Mouse (Mus musculus) myocyte (in vitro differentiated cells): ENCODE measurements around the gene Terf2. TPM values are rescaled to one million over a fixed set of nuclear protein-coding genes. Genes with fewer than 3 reads are reported as not detected.
A peak's percentile ranks its signal among the peaks of the same experiment; 100 is the strongest.

Experiments
- H3K27me3 ChIP-seq: one replicate; pipeline ENCODE4 v1.6.1; 2011; ENCODE audit not compliant: control insufficient read depth, insufficient read depth, insufficient read length
- H3K36me3 ChIP-seq: one replicate; pipeline ENCODE4 v1.6.1; 2011; ENCODE audit not compliant: control insufficient read depth, insufficient read depth
- H3K4me2 ChIP-seq: one replicate; pipeline ENCODE4 v1.6.1; 2011; ENCODE audit warnings: low read depth, control low read depth
- H3K4me3 ChIP-seq: one replicate; pipeline ENCODE4 v1.5.1; 2011; ENCODE audit warnings: mild to moderate bottlenecking, control low read depth, moderate library complexity
- H3K79me2 ChIP-seq: one replicate; pipeline ENCODE4 v1.6.1; 2011; ENCODE audit not compliant: control insufficient read depth, insufficient read depth
- H3ac ChIP-seq: one replicate; pipeline ENCODE4 v1.6.1; 2011; ENCODE audit not compliant: control insufficient read depth, insufficient read length
- CEBPB ChIP-seq: IDR thresholded peaks from 2 replicates; pipeline ENCODE4 v1.6.1; 2011; ENCODE audit warnings: mild to moderate bottlenecking, moderate library complexity; ENCODE audit not compliant: poor library complexity, insufficient read depth, severe bottlenecking
- E2F4 ChIP-seq: IDR thresholded peaks from one replicate; pipeline ENCODE4 v1.6.1; 2011; ENCODE audit warnings: mild to moderate bottlenecking, control low read depth, moderate library complexity; ENCODE audit not compliant: insufficient read depth
- MAX ChIP-seq: IDR thresholded peaks from one replicate; pipeline ENCODE4 v1.6.1; 2011; ENCODE audit warnings: low read depth, mild to moderate bottlenecking, control low read depth
- MYOD1 ChIP-seq, 3 experiments: IDR thresholded peaks; one replicate each; pipeline ENCODE4 v1.6.1; 2011; ENCODE audit warnings: control low read depth in 2 of 3, low read depth in 2 of 3, mild to moderate bottlenecking in 2 of 3, moderate library complexity in 1 of 3; ENCODE audit not compliant: insufficient read length in 2 of 3, control insufficient read depth in 1 of 3
- MYOG ChIP-seq, 3 experiments: IDR thresholded peaks; one replicate each; pipeline ENCODE4 v1.6.1; 2011; ENCODE audit warnings: control low read depth in 2 of 3, low read depth in 2 of 3, mild to moderate bottlenecking in 2 of 3; ENCODE audit not compliant: insufficient read length in 2 of 3, control insufficient read depth in 1 of 3, insufficient read depth in 1 of 3
- POLR2A ChIP-seq: IDR thresholded peaks from one replicate; pipeline ENCODE4 v1.6.1; 2011; ENCODE audit warnings: low read depth, mild to moderate bottlenecking, control low read depth, moderate library complexity; ENCODE audit not compliant: insufficient read length
- POLR2AphosphoS2 ChIP-seq: IDR thresholded peaks from one replicate; pipeline ENCODE4 v1.6.1; 2011; ENCODE audit warnings: low read depth, control low read depth; ENCODE audit not compliant: insufficient read length
- REST ChIP-seq: IDR thresholded peaks from one replicate; pipeline ENCODE4 v1.6.1; 2011; ENCODE audit warnings: mild to moderate bottlenecking, control low read depth, moderate library complexity; ENCODE audit not compliant: insufficient read depth, insufficient read length
- SRF ChIP-seq: IDR thresholded peaks from one replicate; pipeline ENCODE4 v1.6.1; 2011; ENCODE audit warnings: low read depth; ENCODE audit not compliant: control insufficient read depth, insufficient read length
- TCF12 ChIP-seq: IDR thresholded peaks from one replicate; pipeline ENCODE4 v1.6.1; 2011; ENCODE audit warnings: mild to moderate bottlenecking, control low read depth; ENCODE audit not compliant: poor library complexity, insufficient read depth, severe bottlenecking
- TCF3 ChIP-seq: IDR thresholded peaks from one replicate; pipeline ENCODE4 v1.6.1; 2011; ENCODE audit warnings: low read depth, control low read depth; ENCODE audit not compliant: insufficient read length
- USF1 ChIP-seq: IDR thresholded peaks from one replicate; pipeline ENCODE4 v1.6.1; 2011; ENCODE audit warnings: low read depth, mild to moderate bottlenecking, control low read depth, moderate library complexity
- polyA plus RNA-seq: library from polyadenylated mRNA; unstranded; fragments of >200 nt; fragmentation: generic; extraction: Trizol; gene quantifications from one replicate; pipeline ENCODE4 v1.2.1, GENCODE M21; 2012; ENCODE audit warnings: missing spikeins

The Terf2 gene
- polyA plus RNA-seq, 1 experiment = 14.7 TPM

DNA sequence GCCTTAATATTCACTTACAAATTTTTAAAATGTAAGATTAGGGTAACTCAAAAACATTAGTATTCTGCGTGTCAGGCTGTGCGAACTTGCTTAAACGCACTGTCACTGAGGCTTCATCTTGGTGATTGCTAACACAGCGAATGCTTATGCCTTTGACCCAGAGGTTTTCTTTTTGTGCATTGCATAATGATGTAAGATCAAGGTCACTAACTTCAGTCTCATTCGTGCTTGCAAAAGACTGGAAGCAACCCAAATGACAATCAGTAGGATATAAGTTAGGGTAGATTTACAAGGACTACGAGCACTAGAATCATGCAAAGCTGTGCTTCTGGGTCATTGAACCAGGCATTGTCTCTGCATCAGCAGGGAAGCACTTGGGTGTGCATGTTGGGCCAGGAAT, 41.2 kb upstream of the Terf2 start:
- TF ChIP-seq TCF3 = no peak
- no peak for TF ChIP-seq MYOG (IDR thresholded peaks at IDR 0.05; ENCODE audit: control insufficient read depth in 1 of 3, insufficient read depth in 1 of 3, insufficient read length in 2 of 3, low read depth in 2 of 3)
- no peak for TF ChIP-seq REST
- no peak for TF ChIP-seq CEBPB
- no peak for TF ChIP-seq POLR2AphosphoS2
- TF ChIP-seq MYOD1 (IDR thresholded peaks at IDR 0.05; ENCODE audit: control insufficient read depth in 1 of 3, insufficient read length in 2 of 3, low read depth in 2 of 3) = no peak
- no peak for TF ChIP-seq POLR2A
- TF ChIP-seq E2F4 = no peak
- no peak for TF ChIP-seq TCF12
- TF ChIP-seq MAX = no peak
- TF ChIP-seq SRF = no peak
- TF ChIP-seq USF1 = no peak
- Histone ChIP-seq H3K4me2 (no peak overlapping the region), H3ac (no peak overlapping the region), H3K27me3 (no peaks in the 10 kb centered on the region), H3K79me2 (no peaks in the 10 kb centered on the region), H3K36me3 (no peaks in the 10 kb centered on the region), H3K4me3 (no peak overlapping the region)

DNA sequence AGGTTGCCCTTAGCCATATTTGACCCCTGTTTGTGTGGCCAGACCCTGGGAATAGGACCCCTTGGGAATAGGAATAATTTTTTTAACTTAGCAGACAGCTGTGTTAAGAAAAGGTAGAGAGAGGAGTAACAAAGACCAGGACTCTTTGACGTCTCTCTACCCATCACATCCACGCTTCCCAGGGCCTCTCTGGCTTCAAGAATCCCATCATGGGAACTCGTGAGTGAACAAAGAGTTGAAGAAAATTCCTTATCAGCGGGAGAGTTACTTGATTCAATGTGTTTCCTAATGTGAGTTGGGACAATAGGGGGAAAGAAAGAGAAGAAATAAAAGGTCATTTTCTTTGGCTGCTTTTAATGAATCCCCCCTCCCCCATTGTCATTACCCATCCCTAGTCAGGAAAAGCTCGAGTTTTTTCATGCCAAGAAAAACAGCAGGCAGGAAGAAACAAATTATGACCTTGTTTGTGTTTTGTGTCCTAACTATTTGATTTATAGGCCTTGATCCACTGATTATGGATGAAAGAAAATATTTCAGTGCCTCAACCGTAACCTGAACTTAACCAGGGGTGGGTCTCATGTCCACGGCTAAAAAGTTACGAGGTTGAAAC, 39.8 kb upstream of the Terf2 start:
- H3K4me2 ChIP-seq = no peak overlapping the region
- no peak for TF ChIP-seq MYOD1 (IDR thresholded peaks at IDR 0.05; ENCODE audit: control insufficient read depth in 1 of 3, insufficient read length in 2 of 3, low read depth in 2 of 3)
- TF ChIP-seq SRF = no peak
- TF ChIP-seq TCF3 = no peak
- TF ChIP-seq MYOG (IDR thresholded peaks at IDR 0.05; ENCODE audit: control insufficient read depth in 1 of 3, insufficient read depth in 1 of 3, insufficient read length in 2 of 3, low read depth in 2 of 3) = no peak
- no peak for TF ChIP-seq POLR2A
- no peak for TF ChIP-seq CEBPB
- TF ChIP-seq E2F4 = no peak
- no peak for TF ChIP-seq USF1
- TF ChIP-seq REST = no peak
- TF ChIP-seq POLR2AphosphoS2 = no peak
- no peak for TF ChIP-seq TCF12
- no peak for TF ChIP-seq MAX
- H3K27me3 ChIP-seq = no peaks in the 10 kb centered on the region
- H3ac ChIP-seq = no peak overlapping the region
- H3K4me3 ChIP-seq = no peak overlapping the region
- no peaks in the 10 kb centered on the region for H3K79me2 ChIP-seq
- no peaks in the 10 kb centered on the region for H3K36me3 ChIP-seq

DNA sequence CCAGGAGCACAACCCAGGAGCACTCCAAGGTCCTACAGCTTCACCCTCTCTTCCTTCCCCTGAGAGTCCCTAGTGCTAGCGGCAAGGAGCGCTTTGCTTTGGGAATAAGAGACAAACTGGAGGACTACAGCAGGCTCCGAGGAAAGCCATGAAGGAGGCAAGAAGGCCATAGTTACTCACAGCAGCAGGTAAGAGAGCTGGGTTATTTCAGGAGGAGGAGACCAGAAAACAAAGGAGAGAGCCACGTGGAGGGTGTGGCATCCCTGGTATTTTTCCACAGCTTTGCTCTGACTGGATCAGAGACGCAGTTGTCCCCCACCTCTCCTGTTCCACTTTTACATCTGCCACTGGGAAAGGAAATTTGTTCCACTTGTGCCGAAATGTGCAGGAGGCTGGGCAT, 37.5 kb upstream of the Terf2 start:
- TF ChIP-seq TCF12 (no peak), CEBPB (no peak), E2F4 (no peak), MYOD1 (IDR thresholded peaks at IDR 0.05; ENCODE audit: control insufficient read depth in 1 of 3, insufficient read length in 2 of 3, low read depth in 2 of 3) (no peak), USF1 (peak; percentile 75)
- no peaks in the 10 kb centered on the region for H3K79me2 ChIP-seq

GRCm38 (mm10) chr8:107132581-107133491, 36.5 kb upstream of the Terf2 start:
- Histone ChIP-seq H3K27me3 (no peaks in the 10 kb centered on the region), H3K36me3 (no peaks in the 10 kb centered on the region), H3K4me3 (no peak overlapping the region), H3K79me2 (no peaks in the 10 kb centered on the region), H3K4me2 (peak overlapping the region; percentile 68), H3ac (no peak overlapping the region)
- peak in 1 of 3 experiments; percentile 43 for TF ChIP-seq MYOG (IDR thresholded peaks at IDR 0.05; ENCODE audit: control insufficient read depth in 1 of 3, insufficient read depth in 1 of 3, insufficient read length in 2 of 3, low read depth in 2 of 3)
- TF ChIP-seq POLR2AphosphoS2 = no peak
- no peak for TF ChIP-seq SRF
- TF ChIP-seq REST = no peak
- no peak for TF ChIP-seq E2F4
- no peak for TF ChIP-seq POLR2A
- TF ChIP-seq MYOD1 (IDR thresholded peaks at IDR 0.05; ENCODE audit: control insufficient read depth in 1 of 3, insufficient read length in 2 of 3, low read depth in 2 of 3) = peak in 2 of 3 experiments; percentile 18 to 55
- TF ChIP-seq MAX = no peak
- no peak for TF ChIP-seq CEBPB
- TF ChIP-seq USF1 = no peak
- no peak for TF ChIP-seq TCF3

More for the DNA sequence above, 37.5 kb upstream of the Terf2 start:
- Histone ChIP-seq H3K36me3 (no peaks in the 10 kb centered on the region), H3K4me2 (peak overlapping the region; percentile 68), H3K4me3 (no peak overlapping the region), H3K27me3 (no peaks in the 10 kb centered on the region), H3ac (no peak overlapping the region)
